Mouse (Mus musculus): ENCODE results near the gene Tnnt3.

GRCm38 (mm10) chr7:142531973-142532521 is 33.4 kb downstream of the Tnnt3 start:
- TF ChIP-seq CTCF (IDR thresholded peaks at IDR 0.05) = no peak
- TF ChIP-seq POLR2A (IDR thresholded peaks at IDR 0.05; ENCODE audit: insufficient read depth, low read depth, low read length) = no peak
